Mouse (Mus musculus): ENCODE data around the gene Dgcr6.

- TF ChIP-seq CTCF (IDR thresholded peaks at IDR 0.05; ENCODE audit: borderline replicate concordance, insufficient read depth, low read depth, low read length) (no peak), POLR2A (IDR thresholded peaks at IDR 0.05; ENCODE audit: borderline replicate concordance, insufficient read depth, low read length) (no peak)
Observed at GRCm38 (mm10) chr16:18079300-18079699, 26.6 kb downstream of the Dgcr6 start.
